Mouse (Mus musculus) brain, embryonic 14.5 days (tissue): ENCODE measurements around the gene Prom1. TPM values are rescaled to one million over a fixed set of nuclear protein-coding genes. Genes with fewer than 3 reads are reported as not detected.

Experiments
- DNase-seq: peaks from one replicate; pipeline ENCODE4 v3.0.0-alpha.2; 2011; ENCODE audit warnings: low read depth
- CTCF ChIP-seq: fragments of 200-500 bp; IDR thresholded peaks from 2 replicates; pipeline ENCODE4 v1.5.1; 2012; ENCODE audit warnings: inconsistent platforms, mild to moderate bottlenecking, moderate library complexity, borderline replicate concordance; ENCODE audit not compliant: insufficient read depth, insufficient read length; ENCODE audit errors: extremely low read depth
- POLR2A ChIP-seq: fragments of 200-500 bp; IDR thresholded peaks from 2 replicates; pipeline ENCODE4 v1.6.1; 2012; ENCODE audit warnings: mild to moderate bottlenecking, inconsistent platforms, borderline replicate concordance; ENCODE audit not compliant: poor library complexity, insufficient read depth, insufficient read length, severe bottlenecking; ENCODE audit errors: extremely low read depth
- polyA plus RNA-seq: library from polyadenylated mRNA; depleted of rRNA; stranded (reverse); fragments of >200 nt; gene quantifications from 2 replicates; pipeline ENCODE4 v1.2.3, GENCODE M21; 2012

Gene Prom1
- polyA plus RNA-seq, 1 experiment: 30.6 TPM

DNA sequence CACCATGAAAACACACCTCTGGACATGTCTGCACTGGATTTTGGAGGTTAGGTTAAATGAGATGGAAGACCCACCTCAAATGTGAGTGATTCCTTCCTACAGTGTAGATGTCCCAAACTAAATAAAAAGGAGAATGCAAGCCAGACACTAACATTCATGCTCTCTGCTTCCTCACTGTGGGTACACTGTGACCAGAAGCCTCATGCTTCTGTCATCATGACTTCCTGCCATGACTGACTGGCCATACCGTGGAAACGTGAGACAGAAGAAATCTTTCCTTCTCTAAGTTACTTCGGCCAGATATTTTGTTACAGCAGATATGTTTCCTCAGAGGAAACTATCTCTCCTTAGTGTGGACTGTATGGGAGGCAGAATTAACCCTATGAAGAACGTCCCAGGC, 105.7 kb downstream of the Prom1 start:
- DNase-seq: no peak
- TF ChIP-seq CTCF (no peak), POLR2A (no peak)

DNA sequence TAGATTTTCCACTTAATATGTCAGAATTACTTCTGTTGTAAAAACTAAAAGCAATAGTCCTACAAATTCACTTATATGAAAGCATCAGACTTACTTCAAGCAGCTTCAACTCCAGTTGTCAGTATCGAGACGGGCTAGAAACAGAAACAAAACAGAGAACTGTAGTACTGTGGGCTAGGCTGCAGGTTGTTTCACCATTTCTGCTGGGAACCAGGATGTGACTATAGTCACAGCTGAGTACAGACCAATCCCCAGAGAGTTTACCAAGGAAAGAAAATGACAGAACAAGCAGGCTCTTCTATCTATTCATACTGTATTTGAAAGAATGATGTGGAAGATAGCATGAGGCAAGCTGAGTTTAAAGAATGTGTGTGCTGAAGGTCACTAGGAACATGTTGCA, 106.9 kb downstream of the Prom1 start:
- DNase-seq: no peak
- TF ChIP-seq POLR2A: no peak
- no peak for TF ChIP-seq CTCF

DNA sequence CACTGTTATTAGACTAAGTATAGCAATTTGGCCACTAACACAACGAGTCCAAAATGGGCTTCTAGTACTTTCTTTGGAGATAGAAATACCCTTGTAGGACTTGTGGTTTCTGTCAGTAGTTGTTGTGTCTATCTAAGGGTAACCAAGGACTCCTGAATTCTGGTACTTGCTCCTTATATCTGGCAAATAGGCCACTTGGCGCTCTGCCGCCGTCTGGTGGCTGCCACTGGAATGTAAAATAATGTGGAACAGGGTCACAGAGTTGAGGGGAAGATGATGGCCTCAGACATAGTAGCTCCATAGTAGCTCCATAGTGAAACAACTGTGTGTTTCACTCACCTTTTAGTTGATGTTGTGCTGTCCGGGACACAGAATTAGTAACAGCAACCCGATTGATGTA, 111.5 kb downstream of the Prom1 start:
- TF ChIP-seq POLR2A: no peak
- peak; percentile 67; the same call in 1 of the 2 replicates for TF ChIP-seq CTCF
- peak; percentile 39 for DNase-seq

DNA sequence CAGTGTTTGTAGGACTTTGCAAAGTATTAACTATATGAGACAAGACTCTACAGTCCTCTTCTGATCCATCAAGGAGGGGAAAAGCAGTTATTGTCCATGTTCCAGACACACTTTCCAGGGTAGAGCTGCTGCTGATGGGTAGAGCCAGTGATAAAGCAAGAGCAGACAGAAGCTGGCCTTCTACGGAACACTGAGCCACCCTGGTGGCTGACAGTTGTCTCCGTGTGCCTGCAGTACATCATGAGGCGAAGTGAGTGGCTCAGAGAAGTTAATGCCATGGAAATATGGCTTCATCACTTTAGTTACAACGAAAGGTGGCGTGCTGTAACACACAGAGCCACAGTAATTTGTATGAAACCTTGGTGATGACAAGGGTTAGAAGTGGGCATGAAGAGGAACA, 112.8 kb downstream of the Prom1 start:
- no peak for TF ChIP-seq POLR2A
- no peak for TF ChIP-seq CTCF
- DNase-seq: no peak

DNA sequence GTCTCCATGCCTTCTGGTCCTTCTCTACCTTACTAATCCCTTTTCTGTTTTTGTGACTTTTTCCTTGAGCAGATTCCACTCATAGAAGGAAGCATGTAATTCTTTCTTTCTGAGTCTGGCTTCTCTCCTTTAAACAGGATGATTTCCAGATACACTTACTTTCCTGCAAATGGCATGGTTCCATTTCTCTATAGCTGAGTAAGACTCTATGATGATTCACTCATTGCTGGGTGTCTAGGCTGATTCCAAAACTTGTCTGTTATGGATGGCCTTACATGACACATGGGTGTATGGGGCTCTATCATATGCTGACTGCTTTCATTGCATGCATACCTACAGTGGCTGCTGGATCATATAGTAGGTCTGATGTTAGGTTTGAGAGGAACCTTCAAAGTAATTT, 115.6 kb downstream of the Prom1 start:
- DNase-seq: no peak
- TF ChIP-seq POLR2A (no peak), CTCF (no peak)

DNA sequence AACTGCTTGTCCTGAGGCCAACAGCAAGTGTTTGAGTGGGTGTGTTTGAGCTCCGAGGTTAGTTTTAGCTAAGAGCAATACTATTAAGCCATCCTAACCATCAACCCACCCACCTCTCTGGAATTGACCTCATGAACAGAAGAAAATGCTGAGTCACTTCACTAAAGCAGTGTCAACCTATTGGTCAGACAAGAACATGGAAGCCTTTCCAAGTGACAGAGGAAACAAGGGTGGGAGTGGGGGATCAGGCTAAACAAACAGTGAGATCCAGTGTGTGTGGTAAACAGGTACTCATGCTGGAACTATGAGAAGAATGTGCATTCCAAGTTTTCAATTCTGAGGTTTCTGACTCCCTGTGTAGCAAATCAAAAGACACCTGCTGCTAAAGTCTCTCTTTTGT, 118.9 kb downstream of the Prom1 start:
- no peak for TF ChIP-seq CTCF
- TF ChIP-seq POLR2A: no peak
- peak; percentile 26 for DNase-seq

DNA sequence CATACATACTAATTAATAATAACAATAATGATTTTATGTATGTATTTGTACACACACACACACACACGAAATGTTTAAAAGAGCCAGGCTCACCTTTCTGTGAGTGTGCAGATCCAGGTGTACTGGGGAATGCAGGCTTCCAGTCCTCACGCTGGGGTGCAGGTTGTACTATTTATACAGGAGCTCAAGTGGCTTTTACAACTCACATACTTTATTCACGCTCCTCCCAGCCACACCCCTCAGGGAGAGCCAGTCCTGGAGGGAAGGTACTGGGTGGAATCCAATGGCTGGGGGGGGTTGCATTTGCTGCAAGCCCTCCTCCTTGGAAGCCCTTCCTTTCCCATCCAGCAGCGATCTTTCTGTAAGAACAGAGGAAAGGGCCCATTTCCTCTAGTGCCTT, 120.2 kb downstream of the Prom1 start, which contains the start of gene Fgfbp1:
Gene Fgfbp1, minus strand, starts transcription at position 160 of the 400 bp plus-strand sequence.
- TF ChIP-seq CTCF (no peak), POLR2A (no peak)
- no peak for DNase-seq

DNA sequence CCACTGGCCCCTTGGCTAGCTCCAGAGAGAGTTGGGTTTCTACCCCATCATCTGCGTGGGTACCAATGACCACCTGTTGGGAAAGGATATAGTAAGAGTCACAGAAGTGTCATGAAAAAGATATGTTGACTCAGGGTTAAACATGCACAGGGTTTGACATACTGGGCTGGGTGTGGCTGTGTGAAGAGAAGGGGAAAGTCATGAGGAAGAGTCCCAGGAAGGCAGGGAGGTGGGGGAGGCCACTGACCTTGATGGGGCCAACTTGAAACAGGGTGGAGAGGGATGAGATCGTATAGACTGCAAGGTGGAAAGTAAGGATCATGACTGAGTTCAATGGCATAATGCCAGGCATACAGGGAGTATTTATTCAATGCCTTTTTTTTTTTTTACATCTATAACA, 121.4 kb downstream of the Prom1 start:
- TF ChIP-seq CTCF (no peak), POLR2A (no peak)
- no peak for DNase-seq

DNA sequence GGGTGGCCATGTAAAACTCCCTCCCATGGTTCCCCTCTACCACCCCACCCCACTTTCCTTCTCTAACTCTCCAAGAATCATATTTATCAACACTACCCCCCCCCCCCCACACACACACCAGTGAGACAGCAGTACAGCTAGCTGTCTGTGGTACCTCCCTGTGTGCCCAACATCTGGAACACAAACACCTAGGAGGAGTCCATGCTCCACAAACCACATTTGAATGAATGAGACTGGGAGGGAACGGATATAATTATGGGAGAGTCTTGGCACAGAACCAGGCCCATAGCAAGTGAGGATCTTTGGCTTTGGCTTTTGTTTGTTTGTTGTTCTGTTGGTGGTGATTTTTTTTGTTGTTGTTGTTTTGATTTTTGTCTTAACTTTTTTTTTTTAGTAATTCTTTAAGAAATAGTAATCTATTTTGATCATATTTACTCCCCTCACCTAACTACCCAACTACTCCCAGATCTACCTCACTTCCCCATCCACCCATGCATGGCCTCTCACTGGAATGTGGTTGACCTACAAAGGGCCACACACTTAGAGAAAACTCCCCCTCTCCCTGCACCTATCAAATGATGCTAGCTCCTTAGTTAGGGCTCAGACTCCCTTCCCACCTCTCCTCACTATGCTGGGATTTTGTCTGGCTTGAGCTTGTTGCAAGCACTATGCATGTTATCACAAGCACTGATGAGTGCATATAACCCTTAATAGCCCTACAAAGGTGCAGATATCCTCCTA, 124.8 kb downstream of the Prom1 start:
- no peak for DNase-seq
- TF ChIP-seq CTCF: no peak
- TF ChIP-seq POLR2A: no peak

DNA sequence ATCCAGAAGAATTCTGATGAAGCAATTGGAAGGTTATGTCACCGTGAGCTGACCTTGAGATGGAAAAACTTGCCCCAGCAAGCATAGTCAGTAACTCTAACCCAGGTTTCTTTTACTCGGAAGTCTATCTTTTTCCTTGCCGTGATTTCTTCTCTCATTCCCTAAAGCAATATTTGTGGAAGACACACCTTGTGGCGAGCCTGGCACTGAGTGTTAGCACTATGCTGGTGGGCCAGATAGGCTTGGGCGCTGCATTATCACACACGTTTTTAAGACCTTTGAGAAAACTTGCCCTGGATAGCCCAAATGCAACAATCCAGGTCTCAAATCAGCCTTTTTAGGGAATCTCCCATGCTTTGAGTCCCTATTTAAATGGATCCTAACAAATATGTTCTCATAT, 127.7 kb downstream of the Prom1 start:
- no peak for DNase-seq
- TF ChIP-seq CTCF: no peak
- TF ChIP-seq POLR2A: no peak

DNA sequence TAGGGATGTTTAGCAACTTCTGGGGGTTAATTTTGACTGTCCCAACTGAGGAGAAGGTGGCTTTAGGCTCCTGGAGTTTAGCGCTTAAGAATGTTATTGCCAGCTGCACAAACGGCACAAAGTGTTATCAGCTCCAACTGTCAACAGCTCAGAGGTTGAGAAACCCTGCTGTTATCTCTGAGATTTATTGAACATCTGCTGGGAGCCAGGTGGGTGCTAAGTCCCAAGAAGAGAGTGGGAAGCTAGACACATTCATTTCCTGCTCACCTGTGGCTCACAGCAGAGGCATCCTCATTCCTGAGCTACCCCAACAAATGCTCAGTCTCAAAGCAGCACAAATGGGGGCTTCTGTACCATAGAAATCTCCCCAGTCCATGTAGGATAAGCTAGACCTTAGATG, 130.7 kb downstream of the Prom1 start:
- no peak for DNase-seq
- TF ChIP-seq CTCF: no peak
- TF ChIP-seq POLR2A: no peak

DNA sequence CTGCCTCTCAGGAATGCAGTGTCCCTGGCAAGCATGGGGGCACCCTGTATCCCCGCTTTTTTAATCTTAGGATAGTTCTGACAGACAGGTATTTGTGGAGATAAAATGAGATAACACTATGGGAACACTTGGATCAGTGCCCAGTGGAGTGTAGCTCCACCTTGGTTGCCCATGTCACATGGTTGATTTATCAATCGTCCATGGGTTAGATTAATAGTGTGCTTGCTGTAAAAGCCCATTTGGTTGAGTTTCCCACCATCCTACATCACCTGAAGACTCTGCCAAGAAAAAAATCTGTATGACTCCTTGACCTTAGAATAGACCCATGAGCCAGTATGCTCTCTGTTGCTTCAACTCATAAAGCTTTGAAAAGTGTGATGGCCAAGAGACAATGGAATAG, 131.3 kb downstream of the Prom1 start:
- DNase-seq: no peak
- no peak for TF ChIP-seq POLR2A
- TF ChIP-seq CTCF: no peak
